Mouse (Mus musculus): ENCODE measurements around the gene D11Wsu47e.

The D11Wsu47e gene

GRCm38 (mm10) chr11:113703758-113704157, 19.5 kb downstream of the D11Wsu47e start:
- DNase-seq (ENCODE audit: extremely low read depth, low read depth), result no peak

GRCm38 (mm10) chr11:113705966-113706652, 21.9 kb downstream of the D11Wsu47e start:
- DNase-seq (ENCODE audit: extremely low read depth, low read depth), result no peak

DNA sequence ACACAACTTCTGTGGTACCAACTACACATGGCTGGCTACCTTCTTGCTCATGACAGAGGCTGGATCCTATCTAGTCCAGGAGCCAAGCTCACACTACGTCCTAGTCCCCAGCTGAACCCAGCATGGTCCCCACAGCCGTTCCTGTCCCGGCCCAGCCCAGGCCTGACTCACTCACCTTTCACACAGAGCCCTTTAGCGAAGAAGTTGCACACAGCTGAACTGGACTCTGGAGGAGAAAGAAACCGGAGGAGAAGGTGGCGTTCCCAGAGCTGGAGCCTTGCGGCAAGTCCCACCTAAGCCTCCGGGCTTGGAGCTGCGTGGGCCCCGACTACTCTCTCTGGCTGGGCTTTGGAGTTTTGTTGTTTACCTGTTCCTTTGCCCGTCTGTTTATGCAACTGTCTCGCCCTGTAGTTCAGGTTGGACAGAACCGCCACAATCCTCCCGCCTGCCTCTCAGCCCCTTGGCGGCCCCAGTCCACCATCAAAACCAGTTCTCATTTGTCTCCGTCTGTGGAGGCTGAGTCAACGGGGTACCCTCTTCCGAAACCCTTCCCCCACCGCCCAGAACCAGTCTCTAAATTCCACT, 24.5 kb downstream of the D11Wsu47e start:
- no peak for DNase-seq (ENCODE audit: extremely low read depth, low read depth)

GRCm38 (mm10) chr11:113709272-113709671, 25.1 kb downstream of the D11Wsu47e start:
- DNase-seq (ENCODE audit: extremely low read depth, low read depth), result no peak

GRCm38 (mm10) chr11:113709731-113710256, 25.6 kb downstream of the D11Wsu47e start, which contains the start of gene Cpsf4l:
Gene Cpsf4l, minus strand, starts transcription at chr11:113710017.
- DNase-seq (ENCODE audit: extremely low read depth, low read depth), result no peak

DNA sequence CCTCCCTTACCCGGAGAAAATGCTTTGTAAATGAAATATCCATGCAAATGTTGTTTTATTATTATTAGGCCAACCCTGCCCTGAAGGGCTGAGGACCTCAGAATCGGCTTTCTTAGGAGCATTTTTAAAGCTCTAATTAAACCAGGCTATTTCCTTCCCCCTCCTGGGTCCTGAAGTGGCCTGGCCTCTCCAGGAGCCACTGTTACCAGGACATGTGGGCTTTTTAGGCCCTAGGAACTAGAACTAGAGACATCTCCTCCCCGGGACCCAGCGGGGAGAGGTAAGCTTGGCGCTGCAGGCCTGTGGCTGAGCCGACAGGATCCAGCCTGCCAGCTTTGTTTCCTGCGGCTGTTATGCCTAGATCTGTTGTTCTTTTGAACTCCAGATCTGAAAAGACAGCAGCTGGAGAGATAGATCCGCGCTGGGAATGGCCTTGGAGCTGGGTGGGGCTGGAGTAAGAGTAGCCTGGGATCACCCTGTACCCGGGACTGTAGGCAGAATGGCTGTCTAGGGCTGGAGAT, 26.1 kb downstream of the D11Wsu47e start:
- DNase-seq (ENCODE audit: extremely low read depth, low read depth), result no peak

DNA sequence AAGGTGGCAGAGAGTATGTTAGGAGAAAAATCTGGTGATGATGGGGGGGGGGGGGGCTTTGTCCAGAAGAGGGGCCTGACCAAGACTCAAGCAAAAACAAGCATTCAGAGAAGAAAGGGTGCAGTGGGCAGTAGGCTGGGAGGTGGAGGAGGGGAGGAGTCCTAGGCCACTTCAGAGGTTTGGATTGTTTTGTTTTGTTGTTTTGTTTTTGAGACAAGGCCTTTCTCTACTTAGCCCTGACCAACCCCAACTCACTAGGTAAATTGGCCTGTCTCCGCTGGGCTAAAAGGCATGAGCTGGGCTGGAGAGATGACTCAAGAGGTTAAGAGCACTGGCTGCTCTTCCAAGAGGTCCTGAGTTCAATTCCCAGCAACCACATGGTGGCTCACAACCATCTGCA, 26.8 kb downstream of the D11Wsu47e start:
- DNase-seq (ENCODE audit: extremely low read depth, low read depth), result no peak

DNA sequence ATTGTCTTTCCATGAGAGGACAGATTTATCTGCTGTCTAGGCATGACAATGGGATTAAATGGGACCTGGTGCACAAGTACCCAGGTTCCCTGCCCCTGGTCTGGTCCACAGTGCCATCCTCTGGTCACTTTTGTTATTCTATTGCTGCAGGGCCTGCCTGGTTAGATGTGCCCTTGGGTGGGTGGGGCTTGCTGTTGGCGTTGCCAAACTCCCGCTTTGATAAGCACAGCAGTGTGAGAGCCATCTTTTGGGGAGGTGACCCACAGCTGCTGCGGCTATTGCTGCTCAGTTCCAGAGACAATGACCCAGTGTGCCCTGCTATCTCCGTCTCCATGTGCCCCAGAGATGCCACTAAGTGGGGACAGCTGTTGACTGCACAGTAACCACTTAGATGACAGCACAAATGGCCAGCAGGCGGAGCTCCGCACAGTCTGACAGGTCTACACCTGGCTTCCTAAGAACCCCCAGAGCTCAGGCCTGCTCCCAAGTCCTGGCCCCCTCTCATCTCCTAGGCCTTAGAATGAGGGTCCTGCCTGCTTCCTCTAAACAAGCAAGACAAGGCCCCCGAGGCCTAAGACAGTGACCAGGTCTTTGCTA, 31.0 kb downstream of the D11Wsu47e start:
- no peak for DNase-seq (ENCODE audit: extremely low read depth, low read depth)

- DNase-seq (ENCODE audit: extremely low read depth, low read depth), result no peak
Observed at GRCm38 (mm10) chr11:113716132-113716531, 31.9 kb downstream of the D11Wsu47e start.

DNA sequence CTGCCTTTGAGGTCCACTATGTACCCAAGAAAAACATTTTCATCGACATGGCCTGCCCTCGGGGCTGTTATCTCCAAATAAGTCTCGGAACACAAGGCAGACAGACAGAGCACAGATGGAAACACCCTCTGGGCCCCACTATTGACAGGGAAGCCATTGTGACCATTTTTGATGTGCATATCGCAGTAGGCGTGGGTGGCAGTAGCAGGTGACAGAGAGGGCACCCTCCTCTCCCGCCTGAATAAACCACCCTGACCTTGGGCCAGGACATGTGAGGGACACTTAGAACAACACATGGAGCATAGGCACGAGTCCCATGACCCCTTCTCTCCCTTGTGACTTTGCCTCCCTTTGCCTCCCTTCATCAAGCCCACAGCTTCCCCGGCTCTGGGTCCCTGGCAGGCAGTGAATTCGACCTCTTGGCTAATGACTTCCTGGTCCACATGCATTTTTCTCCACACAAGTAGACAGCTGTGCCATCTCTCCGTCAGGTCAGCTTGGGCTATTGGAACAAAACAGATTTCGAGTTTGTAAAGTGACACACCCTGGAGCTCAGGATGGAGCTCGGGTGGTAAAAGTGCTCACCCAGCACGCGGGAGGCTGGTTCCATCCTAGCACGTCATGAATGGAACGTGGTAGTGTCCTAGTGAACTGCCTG, 33.7 kb downstream of the D11Wsu47e start:
- no peak for DNase-seq (ENCODE audit: extremely low read depth, low read depth)

DNA sequence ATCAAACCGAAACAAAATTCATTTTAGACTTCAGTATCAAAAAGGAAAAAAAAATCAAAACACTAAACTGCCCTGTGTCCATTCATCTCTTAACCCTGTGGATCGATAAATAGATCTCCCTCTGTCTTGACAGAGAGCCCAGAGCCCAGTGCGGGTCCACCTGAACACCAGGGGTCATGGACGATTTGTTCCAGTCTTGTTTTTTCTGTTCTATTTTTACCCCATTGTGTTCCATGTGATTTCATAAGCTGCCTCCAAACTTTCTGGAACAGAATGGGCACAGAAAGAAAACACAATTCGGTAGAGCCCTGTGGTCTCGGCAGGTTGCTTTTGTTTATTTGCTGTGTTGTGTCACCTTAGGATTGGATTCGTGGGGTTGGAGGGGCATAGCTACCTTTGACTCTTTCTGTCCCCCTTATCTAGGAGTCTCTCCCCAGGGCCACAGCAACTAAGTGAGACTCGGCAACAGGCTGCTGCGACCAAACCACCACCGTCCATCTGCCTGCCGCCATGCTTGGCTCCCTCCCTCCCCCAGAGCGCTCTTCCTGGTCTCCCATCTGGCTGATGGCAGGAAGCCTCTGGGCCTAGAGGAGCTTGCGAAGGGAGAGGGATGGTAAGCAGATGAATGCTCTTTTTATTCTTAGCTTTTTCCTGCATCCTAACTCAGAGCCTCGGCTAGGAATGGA, 38.3 kb downstream of the D11Wsu47e start:
- no peak for DNase-seq (ENCODE audit: extremely low read depth, low read depth)

DNA sequence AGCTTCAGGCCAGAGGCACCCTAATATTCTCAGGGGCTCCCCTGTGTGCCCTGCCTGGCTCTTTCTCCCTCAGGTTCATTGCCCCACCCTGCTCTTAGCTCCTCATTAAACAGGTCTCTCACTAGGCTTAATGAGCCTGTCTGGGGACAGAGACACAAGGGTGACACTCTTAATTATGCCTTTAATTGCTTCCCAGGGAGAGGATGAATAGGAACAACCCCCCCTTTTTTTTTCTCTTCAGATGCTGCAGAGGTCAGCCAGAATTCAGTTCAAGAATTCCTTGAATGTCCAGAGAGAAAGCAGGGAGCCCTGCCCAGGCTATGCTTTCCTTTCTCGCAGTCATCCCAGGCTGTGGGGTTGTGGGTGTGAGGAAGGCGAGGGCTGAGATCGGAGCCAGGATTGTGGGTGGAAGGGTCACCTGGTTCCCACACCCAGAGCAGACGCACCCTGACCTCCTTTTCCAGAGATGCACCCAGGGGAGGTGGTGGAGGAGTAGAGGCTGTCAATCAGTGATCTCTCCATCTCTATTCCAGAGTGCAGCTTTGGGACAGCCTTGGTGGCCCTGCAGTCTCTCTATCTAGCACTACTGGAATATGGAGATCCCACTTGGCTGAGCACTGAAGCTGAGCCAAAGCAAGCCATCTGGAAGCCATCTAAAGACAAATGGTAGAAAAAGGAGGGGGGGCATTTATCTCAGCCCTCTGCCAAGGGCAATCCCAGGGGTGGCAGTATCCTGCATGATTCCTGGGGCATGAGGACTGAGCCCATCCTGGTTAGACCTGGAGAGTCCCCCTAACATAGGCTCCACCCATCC, 41.2 kb downstream of the D11Wsu47e start:
- DNase-seq (ENCODE audit: extremely low read depth, low read depth), result no peak

- no peak for DNase-seq (ENCODE audit: extremely low read depth, low read depth)
Observed at GRCm38 (mm10) chr11:113726994-113727888, 43.0 kb downstream of the D11Wsu47e start.

GRCm38 (mm10) chr11:113727992-113728391, 43.8 kb downstream of the D11Wsu47e start:
- no peak for DNase-seq (ENCODE audit: extremely low read depth, low read depth)

DNA sequence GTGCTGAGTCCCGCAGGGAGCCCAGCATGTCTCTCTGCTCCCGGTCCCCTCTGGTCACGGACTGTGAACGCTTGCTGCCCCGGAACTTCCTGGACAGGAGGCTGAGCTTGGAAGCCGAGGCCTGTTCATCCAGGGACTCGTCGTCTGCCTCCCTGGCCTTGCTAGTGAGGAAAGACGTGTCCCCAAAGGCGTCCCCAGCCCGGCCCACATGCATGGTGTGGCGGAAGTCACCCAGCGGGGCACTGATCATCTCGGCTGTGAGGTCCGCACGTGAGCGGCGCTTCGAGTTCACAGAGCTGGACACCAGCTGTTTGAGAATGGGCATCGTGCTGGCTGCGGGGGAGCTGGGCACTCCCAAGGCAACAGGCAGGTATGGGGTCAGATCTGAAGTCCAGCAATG, 45.0 kb downstream of the D11Wsu47e start:
- DNase-seq (ENCODE audit: extremely low read depth, low read depth), result no peak

GRCm38 (mm10) chr11:113729917-113730316, 45.7 kb downstream of the D11Wsu47e start:
- DNase-seq (ENCODE audit: extremely low read depth, low read depth), result no peak

- DNase-seq (ENCODE audit: extremely low read depth, low read depth), result no peak
Observed at GRCm38 (mm10) chr11:113730879-113731278, 46.7 kb downstream of the D11Wsu47e start.

DNA sequence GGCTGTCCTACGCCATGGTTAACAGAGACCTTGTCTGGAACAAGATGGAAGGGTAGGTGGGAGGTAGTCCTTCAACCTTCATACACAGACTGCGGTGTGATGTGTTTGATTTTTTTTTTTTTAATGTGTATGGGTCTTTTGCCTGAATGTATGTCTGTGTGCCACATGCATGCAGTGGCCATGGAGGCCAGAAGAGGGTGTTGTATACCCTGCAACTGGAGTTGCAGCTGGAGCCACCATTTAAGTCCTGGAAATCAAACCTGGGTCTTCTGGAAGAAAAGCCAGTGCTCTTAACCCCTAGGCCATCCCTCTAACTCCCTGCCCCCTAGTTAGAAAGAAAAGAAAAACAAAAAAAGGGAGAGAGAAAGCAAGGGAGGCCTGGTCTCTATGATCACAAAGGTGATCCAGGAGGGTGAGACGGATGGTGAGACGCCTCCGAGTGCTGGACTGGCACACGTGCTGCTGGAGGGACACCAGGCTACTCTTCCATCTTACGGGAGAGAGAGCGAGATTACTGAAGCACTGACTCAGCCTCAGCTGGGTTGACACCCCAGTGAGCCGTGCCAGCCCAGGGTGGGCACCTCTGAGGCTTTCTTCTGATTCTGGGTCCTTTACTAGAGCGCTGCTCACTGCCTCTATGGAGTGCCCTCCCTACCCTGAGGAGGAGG, 47.9 kb downstream of the D11Wsu47e start:
- no peak for DNase-seq (ENCODE audit: extremely low read depth, low read depth)

Data from MEL-GATA-1-ER (cell line).